Mouse (Mus musculus) kidney, postnatal 4 days (tissue): ENCODE results near the gene Gls.

Experiments used
- DNase-seq, 2 experiments: peaks; one replicate each; pipeline ENCODE4 v3.0.0; 2021; ENCODE audit warnings: mixed read lengths in 2 of 2

Gls gene

DNA sequence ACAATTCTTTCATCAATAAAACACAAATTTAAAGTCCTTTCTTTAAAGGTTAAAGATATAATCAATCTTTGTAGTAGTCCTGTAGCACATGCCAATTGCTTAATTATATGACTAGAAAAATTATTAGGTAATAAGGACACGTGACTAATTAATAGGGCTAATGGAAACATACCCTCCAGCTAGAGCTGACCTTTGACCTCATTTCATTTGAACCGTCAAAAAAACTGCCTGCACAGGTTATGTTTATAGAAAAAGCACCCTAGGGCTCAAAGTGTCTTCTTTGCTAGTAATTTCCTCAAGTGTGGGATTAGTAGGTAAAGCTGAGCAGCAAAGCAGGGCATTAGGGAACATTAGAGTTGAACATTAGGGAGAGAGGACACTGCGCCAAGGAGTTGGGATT lies 9.2 kb upstream of the Gls start:
- no peak for DNase-seq

DNA sequence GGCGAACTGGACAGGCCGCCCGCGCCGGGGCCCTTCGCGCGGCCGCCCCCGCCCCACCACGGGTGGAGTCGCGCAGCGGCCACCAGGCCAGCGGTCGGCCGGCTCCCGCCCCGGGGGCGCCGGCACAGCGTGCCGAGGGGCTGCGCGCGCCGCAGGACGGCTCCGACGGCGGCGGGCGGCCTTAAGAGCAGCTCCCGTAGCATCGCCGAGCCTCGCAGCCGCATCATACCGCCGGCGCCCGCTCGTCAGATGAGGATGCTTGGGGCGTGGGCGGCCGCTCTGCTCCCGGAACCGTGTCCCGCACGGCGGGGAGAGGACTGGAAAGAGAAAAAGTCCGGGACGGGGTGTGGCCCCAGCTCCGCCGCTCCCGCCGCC lies 279 bp downstream of the Gls start:
- no peak for DNase-seq

DNA sequence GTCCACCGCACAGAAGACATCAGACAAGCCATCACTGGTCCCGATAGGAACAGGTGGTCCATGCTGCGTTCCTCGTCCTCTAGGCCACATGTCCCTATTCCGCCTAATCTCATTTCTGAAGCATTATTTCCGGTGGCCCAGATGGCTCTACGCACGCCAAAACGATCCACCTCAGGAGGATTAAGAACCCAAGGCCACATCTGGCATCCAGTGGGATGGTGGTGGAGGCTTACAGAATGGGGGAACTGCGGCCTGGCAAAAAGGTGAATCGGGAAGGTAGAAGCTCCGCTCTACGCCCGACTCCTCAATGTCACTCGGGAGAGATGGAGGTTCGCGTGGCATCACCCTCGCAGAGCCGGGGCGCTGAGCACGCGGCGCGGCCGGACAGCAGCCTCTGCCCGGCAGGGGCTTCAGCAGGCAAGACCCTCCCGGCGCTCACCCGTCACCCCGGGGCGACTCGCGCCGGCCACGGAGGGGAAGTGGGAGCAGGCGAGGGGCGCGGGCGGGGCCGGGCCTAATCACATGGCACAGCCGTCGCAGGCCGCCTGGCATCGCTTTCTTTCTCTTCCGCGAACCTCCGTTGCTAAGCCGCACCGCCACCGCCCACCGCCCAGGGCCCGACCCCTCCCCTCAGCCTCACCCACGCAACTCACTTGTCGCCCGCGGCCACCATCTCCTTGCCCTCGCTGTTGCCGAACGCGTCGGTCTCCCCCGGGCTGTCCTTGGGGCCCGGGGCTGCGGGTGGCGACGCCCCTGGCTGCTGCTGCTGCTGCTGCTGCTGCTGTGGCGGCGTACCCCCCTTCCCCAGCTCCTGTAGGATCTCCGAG lies 880 bp downstream of the Gls start:
- peak; percentile 66 to 79 for DNase-seq

DNA sequence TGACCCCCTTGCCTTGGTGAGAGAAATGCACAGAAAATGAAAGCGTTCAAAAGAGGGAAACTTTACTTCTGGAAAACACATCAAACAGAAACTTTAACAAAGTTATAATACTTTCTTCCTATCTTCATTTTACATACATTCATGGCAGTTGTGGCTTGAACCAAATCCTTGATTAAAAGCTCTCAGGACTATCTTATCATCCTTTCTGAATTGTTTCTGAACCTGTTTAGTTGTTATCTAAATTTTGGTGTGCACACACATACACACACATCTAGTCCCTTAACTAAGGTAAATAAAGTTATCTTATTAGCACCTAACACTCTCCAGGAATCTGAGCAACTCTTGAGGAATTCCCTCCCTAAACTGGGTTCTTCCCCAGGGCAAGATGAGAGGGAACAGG lies 2.6 kb downstream of the Gls start:
- no peak for DNase-seq

DNA sequence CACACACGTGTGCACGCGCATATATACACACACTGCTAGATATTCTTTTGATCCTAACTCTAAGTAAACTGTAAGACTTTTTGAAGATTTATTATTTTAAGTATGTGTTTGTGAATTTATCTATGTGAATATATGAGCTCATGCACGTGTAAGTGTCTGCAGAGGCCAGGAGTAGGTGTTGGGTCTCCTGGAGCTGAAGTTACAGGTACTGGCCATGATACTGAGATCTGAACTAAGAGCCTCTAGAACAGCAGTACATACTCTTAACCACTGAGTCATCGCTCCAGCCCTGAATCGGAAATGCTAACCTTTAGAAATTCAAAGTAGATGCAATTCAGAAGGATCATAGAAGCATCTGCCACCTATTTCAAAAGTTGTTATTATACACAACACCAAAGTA lies 4.9 kb downstream of the Gls start:
- no peak for DNase-seq

DNA sequence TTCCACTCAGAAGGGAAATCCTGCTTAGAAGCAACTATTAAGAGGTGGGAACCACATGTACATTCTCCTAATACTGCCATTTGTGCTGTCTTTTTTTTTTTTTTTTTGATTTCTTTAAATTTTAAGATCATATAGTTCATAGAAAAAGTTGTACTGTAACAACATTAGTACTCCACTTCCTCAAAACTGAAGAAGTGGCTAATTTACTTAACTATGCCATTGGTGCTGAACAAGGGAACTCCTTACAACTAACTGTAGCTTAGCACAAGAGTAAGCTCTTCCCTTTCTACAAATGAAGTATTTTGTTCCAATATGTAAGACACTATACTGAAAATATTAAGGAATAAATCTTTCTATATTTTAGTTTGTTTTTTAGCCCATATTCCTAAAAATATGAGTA lies 6.6 kb downstream of the Gls start:
- no peak for DNase-seq

GRCm38 (mm10) chr1:52216766-52217165 lies 16.3 kb downstream of the Gls start:
- DNase-seq: no peak

DNA sequence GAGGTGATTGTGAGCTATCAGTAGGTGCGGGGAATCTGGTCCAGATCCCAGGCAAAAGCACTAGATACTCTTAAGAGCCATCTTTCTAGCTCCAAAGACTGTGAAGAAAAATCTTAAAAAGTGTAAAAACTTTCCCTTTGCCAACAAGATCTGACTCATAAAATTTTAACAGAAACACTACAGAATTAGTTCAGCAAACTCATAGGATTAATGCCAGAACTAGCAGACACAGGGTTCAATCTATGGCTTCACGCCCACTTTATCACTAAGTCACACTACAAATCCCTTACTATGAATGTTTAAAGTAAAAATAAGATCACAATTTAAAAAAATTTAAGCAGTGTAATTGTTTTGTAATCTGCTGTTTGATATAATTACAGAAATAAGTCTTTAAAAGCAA lies 50.0 kb downstream of the Gls start:
- no peak for DNase-seq

- DNase-seq: no peak
Observed at GRCm38 (mm10) chr1:52181994-52182393, 51.0 kb downstream of the Gls start.

- no peak for DNase-seq
Observed at GRCm38 (mm10) chr1:52179939-52180568, 53.0 kb downstream of the Gls start.

GRCm38 (mm10) chr1:52176999-52177398 lies 56.0 kb downstream of the Gls start:
- no peak for DNase-seq

- no peak for DNase-seq
Observed at GRCm38 (mm10) chr1:52175983-52176382, 57.0 kb downstream of the Gls start.

GRCm38 (mm10) chr1:52175321-52175720 lies 57.7 kb downstream of the Gls start:
- no peak for DNase-seq

- DNase-seq: no peak
Observed at GRCm38 (mm10) chr1:52171271-52171670, 61.8 kb downstream of the Gls start.

DNA sequence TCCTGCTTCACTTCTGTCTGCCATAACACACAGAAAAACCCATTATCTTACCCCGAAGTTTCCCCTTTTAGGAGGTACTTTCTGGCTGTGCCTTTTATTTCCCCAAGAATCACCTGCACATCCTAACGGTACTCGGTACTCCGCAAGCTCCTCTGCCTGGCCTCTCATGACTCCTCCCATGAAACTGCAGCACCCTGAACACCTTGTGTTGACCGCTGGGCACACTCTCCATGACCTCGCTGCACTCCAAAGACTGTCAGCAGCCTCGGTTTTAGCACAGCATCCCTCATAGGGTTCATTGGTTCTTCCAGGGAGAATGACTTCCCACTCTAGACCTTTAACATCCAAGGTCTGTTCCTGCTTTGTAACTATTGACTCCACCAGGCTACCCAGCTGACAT lies 62.3 kb downstream of the Gls start:
- DNase-seq: no peak

- DNase-seq: peak; percentile 50 to 62
Observed at GRCm38 (mm10) chr1:52170057-52170456, 63.0 kb downstream of the Gls start.

DNA sequence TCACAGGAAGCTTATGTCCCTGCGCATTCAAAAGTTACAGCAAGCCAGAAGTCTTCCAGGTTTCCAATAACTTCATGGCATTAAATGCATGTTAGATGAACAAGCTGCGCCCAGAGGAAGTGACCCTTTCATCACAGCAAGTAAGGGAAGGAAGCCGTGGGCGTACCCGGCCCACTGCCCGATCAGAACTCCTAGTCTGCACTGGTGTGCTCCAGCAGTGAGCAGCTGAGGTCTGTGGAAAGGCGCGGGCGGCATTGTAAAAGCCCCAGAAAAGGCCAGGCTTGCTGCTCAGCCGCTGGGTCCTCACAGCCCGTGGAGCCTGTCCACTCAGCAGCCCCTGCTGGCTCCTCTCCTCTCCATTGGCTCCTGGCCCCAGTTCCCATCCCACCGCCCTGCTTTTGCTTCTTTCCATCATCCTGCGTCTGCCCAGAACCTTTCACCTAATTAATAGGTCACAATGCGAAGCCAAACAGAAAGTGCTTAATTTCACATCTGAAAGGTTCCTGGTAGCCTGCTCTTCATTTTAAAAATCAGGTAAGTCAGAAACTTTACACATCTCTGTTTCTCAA lies 66.3 kb downstream of the Gls start:
- DNase-seq: peak; percentile 39 to 66

DNA sequence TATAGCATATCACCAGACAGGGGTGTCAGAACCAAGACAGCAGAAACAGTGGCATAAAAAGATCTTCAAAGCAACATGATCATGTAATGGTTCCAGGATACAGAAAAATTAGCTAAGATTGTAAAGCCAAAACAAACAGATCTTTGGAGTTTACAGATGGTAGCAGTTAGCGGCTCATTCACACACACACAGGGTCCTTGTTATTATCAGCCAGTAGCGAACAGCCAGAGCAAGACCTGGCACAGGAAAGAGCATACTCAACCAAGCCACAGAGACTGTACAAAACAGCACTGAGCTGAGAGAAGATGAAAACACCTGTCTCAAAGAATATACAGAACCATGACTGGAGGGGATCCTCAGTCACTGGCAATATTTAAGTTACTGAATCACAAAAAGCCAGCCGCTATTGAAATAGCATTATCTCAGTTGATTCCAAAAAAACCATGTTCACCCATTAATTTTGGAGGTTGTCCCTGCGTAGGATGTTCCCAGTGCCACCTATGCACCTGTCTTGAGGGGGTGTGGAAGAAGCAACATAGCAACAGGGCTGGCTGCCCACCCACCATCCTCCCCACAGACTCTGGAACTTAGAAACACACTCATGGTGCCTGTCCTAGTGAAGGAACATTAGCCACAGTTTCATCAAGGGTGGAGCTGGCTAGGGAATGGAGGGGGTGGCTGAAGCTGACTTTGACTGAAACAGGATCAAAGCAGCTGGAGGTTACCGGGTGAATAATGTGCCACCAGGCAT lies 69.2 kb downstream of the Gls start:
- no peak for DNase-seq

DNA sequence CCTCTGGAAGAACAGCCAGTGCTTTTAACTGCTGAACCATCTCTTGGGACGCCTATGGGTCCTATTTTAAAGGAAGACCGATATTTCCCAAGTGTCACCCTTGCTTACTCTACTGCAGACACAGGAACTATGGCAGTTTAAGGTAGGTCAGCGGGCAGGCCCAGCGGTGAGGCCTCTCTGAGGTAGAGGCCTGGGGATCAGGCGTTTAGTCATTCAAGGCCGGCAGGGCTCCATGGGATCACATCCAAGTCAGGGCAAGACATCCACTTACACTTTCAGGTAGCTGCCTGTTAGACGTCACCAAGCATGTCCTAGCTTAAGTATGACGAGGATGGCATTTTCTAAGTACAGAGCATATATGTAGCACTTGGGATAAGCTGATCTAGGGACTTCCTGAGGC lies 71.9 kb downstream of the Gls start:
- DNase-seq: no peak

DNA sequence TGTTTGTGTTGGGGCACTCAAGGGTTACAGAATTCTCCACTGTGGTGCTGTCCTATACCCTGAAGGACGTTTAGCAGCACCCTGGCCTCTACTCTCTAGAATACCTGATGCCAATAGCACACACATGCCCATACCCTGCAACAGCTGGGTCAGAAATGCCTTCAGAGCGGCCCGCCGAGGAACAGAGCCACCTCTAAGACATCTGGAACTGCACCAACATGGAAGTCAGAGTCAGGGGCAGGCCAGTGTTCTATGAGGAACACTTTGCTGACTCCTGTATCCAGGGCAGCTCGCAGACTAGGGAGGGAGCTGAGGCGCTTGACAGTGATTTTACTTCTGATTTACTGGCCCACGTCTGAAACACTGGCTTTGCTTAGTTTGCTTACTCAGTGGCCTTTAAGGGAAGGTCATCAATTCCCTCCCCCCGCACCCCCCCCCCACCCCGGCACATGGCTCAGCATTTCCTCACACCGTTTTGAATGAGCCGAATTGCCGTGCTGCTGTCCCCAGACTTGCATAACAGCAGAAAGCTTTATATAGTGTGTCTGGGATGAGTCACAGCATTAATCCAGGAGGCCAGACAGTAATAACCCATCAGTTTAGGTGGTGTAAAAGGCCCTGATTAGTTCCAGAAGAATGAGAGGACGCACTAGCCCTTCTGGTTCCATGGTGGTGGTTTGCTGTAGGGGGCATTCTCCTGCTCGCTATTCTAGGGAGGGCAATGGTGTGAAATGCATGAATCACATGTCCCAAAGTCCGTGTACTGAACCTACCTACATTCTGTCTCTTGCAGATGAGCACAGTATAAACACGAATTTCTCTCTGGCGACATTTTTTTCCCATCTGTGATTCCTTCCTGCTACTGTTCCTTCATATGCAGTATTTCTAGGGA lies 74.3 kb downstream of the Gls start:
- no peak for DNase-seq

GRCm38 (mm10) chr1:52158040-52158439 lies 75.0 kb downstream of the Gls start:
- DNase-seq: no peak

- no peak for DNase-seq
Observed at GRCm38 (mm10) chr1:52156351-52156750, 76.7 kb downstream of the Gls start.

- peak; percentile 35 to 57 for DNase-seq
Observed at GRCm38 (mm10) chr1:52154890-52155289, 78.1 kb downstream of the Gls start.
